Mouse (Mus musculus): Measurements from ENCODE around the gene Ccm2. TPM values are rescaled to one million over a fixed set of nuclear protein-coding genes. Genes with fewer than 3 reads are reported as not detected.

Gene Ccm2
- total RNA-seq, 2 experiments from 2014 or later, result 39.8 to 55.5 TPM

GRCm38 (mm10) chr11:6639072-6639471, 92.4 kb downstream of the Ccm2 start:
- no peak for ATAC-seq (replicated peaks; ENCODE audit: poor library complexity, severe bottlenecking)

GRCm38 (mm10) chr11:6644566-6644965, 97.9 kb downstream of the Ccm2 start:
- no peak for ATAC-seq (replicated peaks; ENCODE audit: poor library complexity, severe bottlenecking)

Other genes with a start within 250 kb of the Ccm2 start
- gene Zmiz2, start 157.8 kb upstream of the Ccm2 start, total RNA-seq (2014; fragmentation: Nextera tagmentation), result 39.9 and 62.9 TPM in 2 replicates
- gene Zmiz2, start 157.8 kb upstream of the Ccm2 start, total RNA-seq (2017), result 6.1 and 10.6 TPM in 2 replicates
- gene Ppia, start 131.4 kb upstream of the Ccm2 start, total RNA-seq (2014; fragmentation: Nextera tagmentation), result 4,322 and 4,754 TPM in 2 replicates
- gene Ppia, start 131.4 kb upstream of the Ccm2 start, total RNA-seq (2017), result 1,769 and 2,269 TPM in 2 replicates
- 152 and 264 TPM in 2 replicates for gene H2afv, start 102.4 kb upstream of the Ccm2 start, total RNA-seq (2014; fragmentation: Nextera tagmentation)
- 119 and 143 TPM in 2 replicates for gene H2afv, start 102.4 kb upstream of the Ccm2 start, total RNA-seq (2017)
- gene Purb, start 71.0 kb upstream of the Ccm2 start, total RNA-seq (2014; fragmentation: Nextera tagmentation), result 29.3 and 36.4 TPM in 2 replicates
- gene Purb, start 71.0 kb upstream of the Ccm2 start, total RNA-seq (2017), result 35.7 and 43.4 TPM in 2 replicates
- 84.4 and 96.4 TPM in 2 replicates for gene Myo1g, start 25.9 kb upstream of the Ccm2 start, total RNA-seq (2014; fragmentation: Nextera tagmentation)
- gene Myo1g, start 25.9 kb upstream of the Ccm2 start, total RNA-seq (2017), result 47.8 and 57.4 TPM in 2 replicates
- not detected in 2 replicates for gene Nacad, start 59.2 kb downstream of the Ccm2 start, total RNA-seq (2014; fragmentation: Nextera tagmentation)
- gene Nacad, start 59.2 kb downstream of the Ccm2 start, total RNA-seq (2017), result not detected in 2 replicates
- gene Tbrg4, start 79.2 kb downstream of the Ccm2 start, total RNA-seq (2014; fragmentation: Nextera tagmentation), result 98.2 and 101 TPM in 2 replicates
- gene Tbrg4, start 79.2 kb downstream of the Ccm2 start, total RNA-seq (2017), result 35.0 and 39.1 TPM in 2 replicates
- not detected in 2 replicates for gene Wap, start 91.8 kb downstream of the Ccm2 start, total RNA-seq (2014; fragmentation: Nextera tagmentation)
- not detected in 2 replicates for gene Wap, start 91.8 kb downstream of the Ccm2 start, total RNA-seq (2017)
- gene Ramp3, start 111.6 kb downstream of the Ccm2 start, total RNA-seq (2014; fragmentation: Nextera tagmentation), result not detected in 2 replicates
- gene Ramp3, start 111.6 kb downstream of the Ccm2 start, total RNA-seq (2017), result not detected in 2 replicates

Data from granulocyte monocyte progenitor cell, adult 5-6 weeks (primary cell).